Mouse (Mus musculus) C2C12 (cell line): ENCODE data around the gene Ndufaf2. TPM values are rescaled to one million over a fixed set of nuclear protein-coding genes. Genes with fewer than 3 reads are reported as not detected.

ENCODE experiments used
- H3K27me3 ChIP-seq: one replicate; pipeline ENCODE4 v1.6.1; 2011; ENCODE audit not compliant: control insufficient read depth, insufficient read depth, insufficient read length
- H3K36me3 ChIP-seq: one replicate; pipeline ENCODE4 v1.6.1; 2011; ENCODE audit not compliant: control insufficient read depth, insufficient read depth
- H3K4me3 ChIP-seq: one replicate; pipeline ENCODE4 v1.5.1; 2011; ENCODE audit warnings: mild to moderate bottlenecking, control low read depth; ENCODE audit not compliant: poor library complexity, insufficient read depth, severe bottlenecking
- H3K79me2 ChIP-seq: one replicate; pipeline ENCODE4 v1.6.1; 2011; ENCODE audit not compliant: control insufficient read depth, insufficient read depth
- H3K79me3 ChIP-seq: one replicate; pipeline ENCODE4 v1.6.1; 2011; ENCODE audit warnings: low read depth, control low read depth
- H3ac ChIP-seq: one replicate; pipeline ENCODE3; 2011; ENCODE audit warnings: low read depth; ENCODE audit not compliant: control insufficient read depth, insufficient read length
- CEBPB ChIP-seq: IDR thresholded peaks from one replicate; pipeline ENCODE4 v1.6.1; 2011; ENCODE audit warnings: low read depth, mild to moderate bottlenecking, control low read depth, moderate library complexity
- CTCF ChIP-seq: IDR thresholded peaks from one replicate; pipeline ENCODE4 v1.5.1; 2011; ENCODE audit not compliant: control insufficient read depth, insufficient read depth, insufficient read length
- FOSL1 ChIP-seq: IDR thresholded peaks from one replicate; pipeline ENCODE4 v1.8.0; 2011; ENCODE audit warnings: mild to moderate bottlenecking, low read length; ENCODE audit not compliant: poor library complexity, insufficient read depth, severe bottlenecking
- MAX ChIP-seq: IDR thresholded peaks from one replicate; pipeline ENCODE4 v1.6.1; 2011; ENCODE audit warnings: mild to moderate bottlenecking, control low read depth
- MYOD1 ChIP-seq: IDR thresholded peaks from one replicate; pipeline ENCODE4 v1.6.1; 2011; ENCODE audit warnings: low read depth; ENCODE audit not compliant: control insufficient read depth, insufficient read length
- MYOG ChIP-seq: IDR thresholded peaks from one replicate; pipeline ENCODE4 v1.6.1; 2011; ENCODE audit not compliant: control insufficient read depth, insufficient read length; ENCODE audit errors: extremely low read depth
- USF1 ChIP-seq: IDR thresholded peaks from one replicate; pipeline ENCODE4 v1.6.1; 2011; ENCODE audit warnings: low read depth, mild to moderate bottlenecking, control low read depth, moderate library complexity
- polyA plus RNA-seq: library from polyadenylated mRNA; unstranded; fragments of >200 nt; fragmentation: generic; extraction: Trizol; gene quantifications from one replicate; pipeline ENCODE4 v1.2.1, GENCODE M21; 2012; ENCODE audit warnings: missing spikeins

The Ndufaf2 gene
- polyA plus RNA-seq, 1 experiment, result 40.2 TPM

- Histone ChIP-seq H3K79me2 (no peaks in the 10 kb centered on the region), H3K36me3 (no peaks in the 10 kb centered on the region), H3K79me3 (no peaks in the 10 kb centered on the region), H3K4me3 (no peak overlapping the region), H3ac (no peak overlapping the region), H3K27me3 (no peaks in the 10 kb centered on the region)
- TF ChIP-seq CEBPB, result no peak
- no peak for TF ChIP-seq MYOD1
- TF ChIP-seq FOSL1, result no peak
- TF ChIP-seq MAX, result no peak
- no peak for TF ChIP-seq MYOG
- TF ChIP-seq CTCF, result no peak
- TF ChIP-seq USF1, result no peak
Measured at GRCm38 (mm10) chr13:108013839-108014238, 144.6 kb downstream of the Ndufaf2 start.

GRCm38 (mm10) chr13:108013110-108013509 is 145.3 kb downstream of the Ndufaf2 start:
- Histone ChIP-seq H3K79me3 (no peaks in the 10 kb centered on the region), H3K79me2 (no peaks in the 10 kb centered on the region)
- TF ChIP-seq MAX (no peak), FOSL1 (no peak), MYOD1 (no peak), USF1 (no peak), CTCF (no peak), MYOG (no peak), CEBPB (no peak)

GRCm38 (mm10) chr13:108007861-108008260 is 150.6 kb downstream of the Ndufaf2 start:
- TF ChIP-seq CEBPB, result no peak
- TF ChIP-seq USF1, result no peak
- no peak for TF ChIP-seq CTCF
- TF ChIP-seq MYOD1, result no peak
- TF ChIP-seq MAX, result no peak
- no peak for TF ChIP-seq FOSL1
- TF ChIP-seq MYOG, result no peak
- H3K36me3 ChIP-seq, result no peaks in the 10 kb centered on the region

More at GRCm38 (mm10) chr13:108013110-108013509, 145.3 kb downstream of the Ndufaf2 start:
- no peak overlapping the region for H3K4me3 ChIP-seq
- H3ac ChIP-seq, result no peak overlapping the region
- no peaks in the 10 kb centered on the region for H3K36me3 ChIP-seq
- no peaks in the 10 kb centered on the region for H3K27me3 ChIP-seq

GRCm38 (mm10) chr13:107996301-107996700 is 162.1 kb downstream of the Ndufaf2 start:
- H3K4me3 ChIP-seq, result no peak overlapping the region
- H3K79me2 ChIP-seq, result no peaks in the 10 kb centered on the region
- no peaks in the 10 kb centered on the region for H3K79me3 ChIP-seq
- H3K27me3 ChIP-seq, result no peaks in the 10 kb centered on the region
- TF ChIP-seq MAX, result no peak
- TF ChIP-seq CTCF, result no peak
- TF ChIP-seq FOSL1, result no peak
- TF ChIP-seq MYOG, result no peak
- no peak for TF ChIP-seq CEBPB
- no peak for TF ChIP-seq MYOD1
- no peak for TF ChIP-seq USF1
- H3ac ChIP-seq, result no peak overlapping the region
- no peaks in the 10 kb centered on the region for H3K36me3 ChIP-seq

More at GRCm38 (mm10) chr13:108007861-108008260, 150.6 kb downstream of the Ndufaf2 start:
- Histone ChIP-seq H3K4me3 (no peak overlapping the region), H3ac (no peak overlapping the region), H3K79me2 (no peaks in the 10 kb centered on the region), H3K79me3 (no peaks in the 10 kb centered on the region), H3K27me3 (no peaks in the 10 kb centered on the region)

- TF ChIP-seq MAX (no peak), MYOG (no peak), MYOD1 (no peak), FOSL1 (no peak), CTCF (no peak), USF1 (no peak)
- no peaks in the 10 kb centered on the region for H3K79me3 ChIP-seq
- H3K27me3 ChIP-seq, result no peaks in the 10 kb centered on the region
Measured at GRCm38 (mm10) chr13:107995211-107995610, 163.2 kb downstream of the Ndufaf2 start.

GRCm38 (mm10) chr13:107992573-107992972 is 165.8 kb downstream of the Ndufaf2 start:
- H3ac ChIP-seq, result no peak overlapping the region
- no peaks in the 10 kb centered on the region for H3K27me3 ChIP-seq
- TF ChIP-seq MAX (no peak), MYOG (no peak)
- H3K79me2 ChIP-seq, result no peaks in the 10 kb centered on the region
- no peaks in the 10 kb centered on the region for H3K79me3 ChIP-seq
- no peak overlapping the region for H3K4me3 ChIP-seq
- no peaks in the 10 kb centered on the region for H3K36me3 ChIP-seq

More at GRCm38 (mm10) chr13:107995211-107995610, 163.2 kb downstream of the Ndufaf2 start:
- H3ac ChIP-seq, result no peak overlapping the region
- H3K36me3 ChIP-seq, result no peaks in the 10 kb centered on the region
- H3K79me2 ChIP-seq, result no peaks in the 10 kb centered on the region
- no peak overlapping the region for H3K4me3 ChIP-seq
